Mouse (Mus musculus) G1E (cell line): ENCODE measurements at regions not wholly inside any gene's neighbourhood (a gene's known extent, or its start where the extent isn't known, plus 50 kb on each side); places are given as distances from the start of the nearest gene placed in this dataset.

Source experiments
- CTCF ChIP-seq: IDR thresholded peaks from 2 replicates; pipeline ENCODE4 v1.5.1; 2012; ENCODE audit warnings: low read depth, low read length, inconsistent platforms, mixed read lengths
- GATA1 ChIP-seq: IDR thresholded peaks from 2 replicates; pipeline ENCODE4 v1.6.1; 2012; ENCODE audit warnings: borderline replicate concordance, low read length, inconsistent platforms, mixed read lengths
- GATA2 ChIP-seq: IDR thresholded peaks from 2 replicates; pipeline ENCODE4 v1.6.1; 2012; ENCODE audit warnings: low read depth, low read length, inconsistent platforms, borderline replicate concordance
- POLR2AphosphoS5 ChIP-seq: IDR thresholded peaks from 2 replicates; pipeline ENCODE4 v1.6.1; 2012; ENCODE audit warnings: low read depth, low read length, inconsistent platforms; ENCODE audit not compliant: insufficient replicate concordance
- TAL1 ChIP-seq: conservative IDR thresholded peaks from 2 replicates; pipeline ENCODE4 v1.6.1; 2012; ENCODE audit warnings: low read depth, low read length, inconsistent platforms, mixed read lengths

DNA sequence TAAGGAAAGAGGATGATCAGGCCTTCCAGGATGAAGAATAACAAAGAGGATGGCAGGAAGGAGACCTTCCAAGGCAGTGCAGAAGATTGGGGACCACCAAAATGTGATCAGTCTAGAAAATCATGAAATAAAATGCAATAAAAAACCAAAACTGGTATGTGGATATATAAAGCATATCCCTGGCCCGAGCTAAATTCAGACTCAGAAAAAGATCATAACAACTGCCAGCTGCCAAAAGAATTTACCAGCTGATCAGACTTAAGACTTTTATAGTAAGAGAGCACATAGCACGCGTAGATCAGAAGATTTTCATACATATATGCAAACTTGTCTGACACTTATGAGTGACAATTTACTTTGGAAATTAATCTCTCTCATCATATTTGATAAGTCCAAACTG, 767.5 kb upstream of the Zeb2 start:
- no peak for TF ChIP-seq CTCF
- TF ChIP-seq GATA2: no peak
- TF ChIP-seq TAL1: no peak
- no peak for TF ChIP-seq GATA1
- TF ChIP-seq POLR2AphosphoS5: no peak
